Mouse (Mus musculus) neural tube, embryonic 11.5 days (tissue): ENCODE measurements at regions not wholly inside any gene's neighbourhood (a gene's known extent, or its start where the extent isn't known, plus 50 kb on each side); places are given as distances from the start of the nearest gene placed in this dataset.

ENCODE experiments used
- ATAC-seq: fragments of 200-750 bp; cut with Nextera tagmentation; 2 replicates; pipeline ENCODE4 v1.8.0; 2017; ENCODE audit warnings: moderate number of reproducible peaks, mild to moderate bottlenecking, moderate TSS enrichment, moderate library complexity; ENCODE audit not compliant: insufficient read depth, low FRiP score, low TSS enrichment
- DNase-seq: peaks from one replicate; pipeline ENCODE4 v3.0.0-alpha.2; 2015; ENCODE audit warnings: low spot score
- H3K27ac ChIP-seq: fragments of 300-500 bp; sonication (generic); 2 replicates; pipeline ENCODE4 v1.5.1; 2014; ENCODE audit warnings: low read depth, mild to moderate bottlenecking, low read length
- H3K27me3 ChIP-seq: fragments of 300-500 bp; sonication (generic); 2 replicates; pipeline ENCODE4 v1.6.1; 2014; ENCODE audit warnings: mild to moderate bottlenecking, low read length, mixed read lengths; ENCODE audit not compliant: control insufficient read depth, insufficient read depth
- H3K36me3 ChIP-seq: fragments of 300-500 bp; sonication (generic); 2 replicates; pipeline ENCODE4 v1.6.1; 2014; ENCODE audit warnings: mild to moderate bottlenecking, low read length, moderate library complexity, mixed read lengths; ENCODE audit not compliant: control insufficient read depth, insufficient read depth
- H3K4me1 ChIP-seq: fragments of 300-500 bp; sonication (generic); 2 replicates; pipeline ENCODE4 v1.6.1; 2014; ENCODE audit warnings: low read length, mixed read lengths; ENCODE audit not compliant: control insufficient read depth, insufficient read depth
- H3K4me2 ChIP-seq: fragments of 300-500 bp; sonication (generic); 2 replicates; pipeline ENCODE4 v1.6.1; 2014; ENCODE audit warnings: low read depth, mild to moderate bottlenecking, moderate library complexity
- H3K4me3 ChIP-seq: fragments of 300-500 bp; sonication (generic); 2 replicates; pipeline ENCODE4 v1.5.1; 2014; ENCODE audit warnings: low read depth, low read length
- H3K9ac ChIP-seq: fragments of 300-500 bp; sonication (generic); 2 replicates; pipeline ENCODE4 v1.6.1; 2014; ENCODE audit warnings: mild to moderate bottlenecking, low read length
- H3K9me3 ChIP-seq: fragments of 300-500 bp; sonication (generic); 2 replicates; pipeline ENCODE4 v1.6.1; 2016; ENCODE audit warnings: low read length; ENCODE audit not compliant: control insufficient read depth
- WGBS: fragments of 180-500 bp; shearing (Covaris S2); extraction: QIAGEN DNeasy Blood & Tissue Kit; methylation state at CpG from one replicate; pipeline ENCODE4 v1.1.7; 2014; 5-methylcytosine and 5-hydroxymethylcytosine counted together

DNA sequence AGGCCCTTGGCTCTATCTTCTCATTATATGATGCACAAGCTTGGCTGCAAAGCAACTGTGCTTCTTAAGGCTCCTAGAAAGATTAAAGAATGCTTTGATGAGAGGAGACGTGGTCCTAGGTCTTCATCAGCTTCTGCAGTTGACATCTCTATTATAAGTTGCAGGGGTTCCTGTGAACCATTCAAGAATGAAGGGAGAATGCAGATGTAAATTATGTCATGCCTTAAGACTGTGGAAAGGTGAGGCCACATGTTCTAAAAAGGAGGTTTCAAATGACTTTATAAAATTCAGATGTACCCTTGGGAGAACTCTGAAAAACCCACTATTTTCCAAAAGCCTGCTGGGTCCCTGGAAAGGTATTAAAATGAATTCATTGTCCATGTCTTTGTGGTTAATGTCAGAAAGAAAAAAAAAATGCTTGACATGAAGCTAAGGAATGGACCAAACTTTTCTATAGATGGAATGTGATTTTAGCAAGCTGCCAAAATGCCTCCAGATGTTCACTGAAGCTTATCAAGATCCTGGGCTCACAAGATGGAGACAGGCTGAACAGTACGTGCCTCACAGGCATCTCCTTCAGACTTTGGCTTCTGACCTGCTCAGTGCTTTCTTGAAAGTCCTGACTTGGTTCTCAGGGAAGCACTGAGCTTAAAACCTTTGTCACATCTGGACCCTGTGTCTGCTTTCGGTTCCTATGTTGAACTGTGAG is 483.8 kb upstream of the Kazn start:
- no peak for ATAC-seq
- no peak overlapping the region for H3K4me3 ChIP-seq
- no peaks in the 10 kb centered on the region for H3K27me3 ChIP-seq
- no peaks in the 10 kb centered on the region for H3K4me1 ChIP-seq
- no peak overlapping the region for H3K27ac ChIP-seq
- H3K9me3 ChIP-seq: no peaks in the 10 kb centered on the region
- DNase-seq: no peak
- H3K9ac ChIP-seq: no peak overlapping the region
- 70% methylated on average over 3 of the region's 3 CpGs for WGBS
- no peak overlapping the region for H3K4me2 ChIP-seq
- no peaks in the 10 kb centered on the region for H3K36me3 ChIP-seq

GRCm38 (mm10) chr4:142701606-142702005 is 462.4 kb upstream of the Kazn start:
- Histone ChIP-seq H3K4me2 (no peak overlapping the region), H3K27ac (no peak overlapping the region), H3K36me3 (no peaks in the 10 kb centered on the region), H3K9ac (no peak overlapping the region), H3K9me3 (no peaks in the 10 kb centered on the region), H3K4me1 (no peaks in the 10 kb centered on the region), H3K27me3 (0 out of 2 replicates have a peak, but pooled peaks cover 3% of the 10 kb centered on the region), H3K4me3 (no peak overlapping the region)
- ATAC-seq (no peak), DNase-seq (no peak)
- WGBS: 84% methylated on average over 5 of the region's 5 CpGs

DNA sequence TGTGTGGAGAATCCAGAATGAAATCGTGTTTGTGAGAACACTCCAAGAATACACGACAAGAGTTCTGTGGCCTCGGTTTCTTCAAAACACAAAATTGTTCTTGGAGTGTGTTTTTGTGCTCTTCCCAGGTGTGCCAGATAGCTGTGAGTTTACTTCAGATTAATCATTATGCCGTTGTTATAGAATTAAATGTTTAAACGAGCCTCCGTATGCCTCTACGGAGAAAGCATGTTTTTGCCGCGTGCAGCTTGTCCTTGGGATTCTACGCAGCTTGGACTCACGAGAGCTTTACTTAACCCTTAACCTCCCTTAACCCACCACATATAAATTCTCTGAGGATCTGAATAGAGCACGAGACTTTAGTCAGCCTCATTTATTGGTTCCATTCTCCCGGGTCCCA is 455.7 kb upstream of the Kazn start:
- Histone ChIP-seq H3K4me3 (no peak overlapping the region), H3K27me3 (0 out of 2 replicates have a peak, but pooled peaks cover 4% of the 10 kb centered on the region), H3K27ac (no peak overlapping the region), H3K36me3 (no peaks in the 10 kb centered on the region), H3K4me1 (no peaks in the 10 kb centered on the region), H3K9me3 (no peaks in the 10 kb centered on the region), H3K9ac (no peak overlapping the region), H3K4me2 (no peak overlapping the region)
- WGBS: 58% methylated on average over 13 of the region's 13 CpGs
- no peak for ATAC-seq
- DNase-seq: no peak

GRCm38 (mm10) chr4:142688241-142688640 is 449.0 kb upstream of the Kazn start:
- ATAC-seq: no peak
- no peak for DNase-seq
- no peak overlapping the region for H3K4me3 ChIP-seq
- no peaks in the 10 kb centered on the region for H3K4me1 ChIP-seq
- no peaks in the 10 kb centered on the region for H3K27me3 ChIP-seq
- H3K27ac ChIP-seq: no peak overlapping the region
- 91% methylated on average over 6 of the region's 6 CpGs for WGBS
- H3K9ac ChIP-seq: no peak overlapping the region
- no peaks in the 10 kb centered on the region for H3K9me3 ChIP-seq
- no peaks in the 10 kb centered on the region for H3K36me3 ChIP-seq
- H3K4me2 ChIP-seq: no peak overlapping the region

DNA sequence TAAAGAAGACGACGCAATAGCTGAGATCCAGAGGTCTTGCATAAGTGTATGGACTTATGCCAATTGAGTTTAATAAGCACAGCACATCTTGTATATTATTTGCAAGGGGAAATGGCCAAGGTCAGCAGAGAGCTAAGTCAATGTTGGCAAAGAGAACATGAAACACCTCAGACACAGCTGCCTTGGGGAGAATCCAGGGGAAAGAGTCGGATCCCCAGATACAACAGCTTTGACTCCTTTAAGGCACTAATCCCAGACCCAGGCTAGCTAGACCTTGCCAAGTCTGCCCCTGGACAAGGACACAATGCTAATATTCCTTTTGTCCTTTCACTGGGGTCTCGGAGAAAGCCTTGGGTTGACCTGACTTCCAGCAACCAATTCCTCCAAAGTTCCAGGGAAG is 438.2 kb upstream of the Kazn start:
- no peak for ATAC-seq
- no peak overlapping the region for H3K27ac ChIP-seq
- no peaks in the 10 kb centered on the region for H3K9me3 ChIP-seq
- H3K4me1 ChIP-seq: no peaks in the 10 kb centered on the region
- H3K4me3 ChIP-seq: no peak overlapping the region
- no peak for DNase-seq
- no peaks in the 10 kb centered on the region for H3K27me3 ChIP-seq
- 92% methylated on average over 4 of the region's 4 CpGs for WGBS
- no peak overlapping the region for H3K9ac ChIP-seq
- no peaks in the 10 kb centered on the region for H3K36me3 ChIP-seq
- H3K4me2 ChIP-seq: no peak overlapping the region

- Histone ChIP-seq H3K36me3 (no peaks in the 10 kb centered on the region), H3K27me3 (no peaks in the 10 kb centered on the region), H3K27ac (no peak overlapping the region), H3K4me3 (no peak overlapping the region), H3K9me3 (no peaks in the 10 kb centered on the region), H3K9ac (no peak overlapping the region), H3K4me1 (no peaks in the 10 kb centered on the region), H3K4me2 (no peak overlapping the region)
- 73% methylated on average over 22 of the region's 22 CpGs for WGBS
- DNase-seq (no peak), ATAC-seq (no peak)
These were observed 435.7 kb upstream of the Kazn start for GRCm38 (mm10) chr4:142674641-142675465.

DNA sequence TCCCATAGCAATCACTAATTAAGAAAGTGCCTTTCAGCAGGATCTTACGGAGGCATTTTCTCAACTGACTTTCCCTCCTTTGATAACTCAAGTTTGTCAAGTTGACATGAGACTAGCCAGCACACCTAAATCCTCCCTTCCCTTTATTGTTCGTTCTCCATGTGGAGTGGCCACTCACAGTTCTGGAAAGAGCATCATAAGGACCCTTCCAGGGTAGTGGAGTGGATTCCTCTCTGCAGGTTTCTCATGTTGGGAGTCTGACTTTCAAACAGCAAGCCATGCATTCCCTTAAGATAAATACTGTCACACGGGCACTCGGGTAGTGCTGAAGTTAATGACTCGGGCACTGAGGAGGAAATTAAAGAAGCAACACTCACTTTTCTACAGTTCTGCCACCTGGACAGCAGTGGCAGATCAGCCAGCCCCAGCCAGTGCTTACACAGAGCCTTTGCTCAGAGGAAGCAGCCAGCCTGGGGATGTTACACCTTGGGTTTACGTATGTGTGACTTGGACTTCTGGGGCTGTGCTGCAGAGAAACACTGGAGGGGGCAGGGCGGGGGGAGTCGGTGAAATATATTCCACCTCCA is 432.8 kb upstream of the Kazn start:
- no peak for DNase-seq
- Histone ChIP-seq H3K27me3 (no peaks in the 10 kb centered on the region), H3K4me2 (no peak overlapping the region), H3K4me3 (no peak overlapping the region), H3K9ac (no peak overlapping the region), H3K4me1 (no peaks in the 10 kb centered on the region), H3K27ac (no peak overlapping the region), H3K36me3 (no peaks in the 10 kb centered on the region), H3K9me3 (no peaks in the 10 kb centered on the region)
- 76% methylated on average over 8 of the region's 8 CpGs for WGBS
- no peak for ATAC-seq

DNA sequence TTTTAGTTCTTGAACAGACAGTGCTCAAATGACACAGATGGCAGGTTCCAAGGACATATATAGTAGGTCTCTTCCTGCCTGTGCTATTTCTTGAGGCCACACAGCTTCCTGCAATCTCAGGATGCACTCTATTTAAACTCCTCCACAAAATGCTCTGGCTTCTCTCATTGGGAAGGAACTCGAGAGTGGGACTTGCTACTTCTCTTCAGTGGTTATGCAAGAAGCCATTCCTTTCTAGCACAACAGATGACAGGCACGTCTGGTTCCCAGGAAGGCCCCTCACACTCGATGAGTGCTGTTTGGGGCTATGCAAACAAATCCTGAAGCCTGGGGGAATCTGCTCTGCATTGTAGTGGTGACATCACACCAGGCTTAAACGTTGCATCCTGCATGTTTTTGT is 425.6 kb upstream of the Kazn start:
- no peaks in the 10 kb centered on the region for H3K9me3 ChIP-seq
- ATAC-seq (no peak), DNase-seq (no peak)
- no peak overlapping the region for H3K9ac ChIP-seq
- no peak overlapping the region for H3K4me3 ChIP-seq
- H3K4me1 ChIP-seq: no peaks in the 10 kb centered on the region
- no peak overlapping the region for H3K27ac ChIP-seq
- no peak overlapping the region for H3K4me2 ChIP-seq
- no peaks in the 10 kb centered on the region for H3K27me3 ChIP-seq
- WGBS: 64% methylated on average over 4 of the region's 4 CpGs
- H3K36me3 ChIP-seq: no peaks in the 10 kb centered on the region
